Mouse (Mus musculus) heart, postnatal 0 days (tissue): Measurements from ENCODE around the gene Ccnq. TPM values are rescaled to one million over a fixed set of nuclear protein-coding genes. Genes with fewer than 3 reads are reported as not detected.

Source experiments
- ATAC-seq: fragments of 200-750 bp; cut with Nextera tagmentation; 2 replicates; pipeline ENCODE4 v1.8.0; 2017; ENCODE audit warnings: low read depth, moderate number of reproducible peaks, moderate library complexity; ENCODE audit not compliant: insufficient read depth
- DNase-seq: peaks from one replicate; pipeline ENCODE4 v3.0.0-alpha.2; 2016; ENCODE audit warnings: low spot score
- H3K27ac ChIP-seq: fragments of 300-500 bp; sonication (generic); 2 replicates; pipeline ENCODE4 v1.5.1; 2014; ENCODE audit warnings: low read depth, mild to moderate bottlenecking
- H3K27me3 ChIP-seq: fragments of 300-500 bp; sonication (generic); 2 replicates; pipeline ENCODE4 v1.6.1; 2014; ENCODE audit warnings: low read length, mixed read lengths; ENCODE audit not compliant: control insufficient read depth, insufficient read depth
- H3K36me3 ChIP-seq: fragments of 300-500 bp; sonication (generic); replicated peaks from 2 replicates; pipeline ENCODE4 v1.6.1; 2014; ENCODE audit warnings: low read length, mixed read lengths; ENCODE audit not compliant: control insufficient read depth, insufficient read depth
- H3K4me1 ChIP-seq: fragments of 300-500 bp; sonication (generic); 2 replicates; pipeline ENCODE4 v1.6.1; 2014; ENCODE audit warnings: antibody characterized with exemption; ENCODE audit not compliant: control insufficient read depth, insufficient read depth
- H3K4me2 ChIP-seq: fragments of 300-500 bp; sonication (generic); 2 replicates; pipeline ENCODE4 v1.6.1; 2014; ENCODE audit warnings: low read depth, mild to moderate bottlenecking, low read length, moderate library complexity
- H3K4me3 ChIP-seq: fragments of 300-500 bp; sonication (generic); 2 replicates; pipeline ENCODE4 v1.5.1; 2014; ENCODE audit warnings: low read depth, low read length
- H3K9ac ChIP-seq: fragments of 300-500 bp; sonication (generic); replicated peaks from 2 replicates; pipeline ENCODE4 v1.6.1; 2014; ENCODE audit warnings: low read depth, low read length, mixed read lengths
- H3K9me3 ChIP-seq: fragments of 300-500 bp; sonication (generic); replicated peaks from 2 replicates; pipeline ENCODE4 v1.6.1; 2016; ENCODE audit warnings: low read length; ENCODE audit not compliant: control insufficient read depth
- CTCF ChIP-seq: IDR thresholded peaks from 2 replicates; pipeline ENCODE4 v1.5.1; 2016; ENCODE audit warnings: antibody characterized with exemption, control low read depth, low read depth
- EP300 ChIP-seq: IDR thresholded peaks from 2 replicates; pipeline ENCODE4 v1.6.1; 2016; ENCODE audit warnings: antibody characterized with exemption, low read depth
- WGBS: fragments of 180-500 bp; shearing (Covaris S2); extraction: QIAGEN DNeasy Blood & Tissue Kit; methylation state at CpG from one replicate; pipeline ENCODE4 v1.1.7; 2014; 5-methylcytosine and 5-hydroxymethylcytosine counted together
- polyA plus RNA-seq: library from polyadenylated mRNA; unstranded; fragments of >200 nt; fragmentation: Nextera tagmentation; extraction: Ambion mirVana; gene quantifications from 2 replicates; pipeline ENCODE4 v1.2.1, GENCODE M21; 2015
- total RNA-seq: library from RNA; depleted of rRNA; stranded (reverse); fragments of >200 nt; gene quantifications from 2 replicates; pipeline ENCODE4 v1.2.3, GENCODE M21; 2014; ENCODE audit warnings: low replicate concordance

Gene Ccnq
- total and polyA plus RNA-seq, 2 experiments from 2014 or later = 32.3 to 43.9 TPM

GRCm38 (mm10) chr11:78792055-78792454, 40.5 kb upstream of the Ccnq start:
- DNase-seq (no peak), ATAC-seq (no peak)
- H3K4me3 ChIP-seq = no peak overlapping the region
- H3K27ac ChIP-seq = peak overlapping the region; percentile 72
- H3K4me2 ChIP-seq = no peak overlapping the region
- H3K9me3 ChIP-seq = no peaks in the 10 kb centered on the region
- 83% methylated on average over 5 of the region's 5 CpGs for WGBS
- no peaks in the 10 kb centered on the region for H3K36me3 ChIP-seq
- no peaks in the 10 kb centered on the region for H3K27me3 ChIP-seq
- H3K4me1 ChIP-seq = peaks cover 5% of the 10 kb centered on the region
- no peak overlapping the region for H3K9ac ChIP-seq
- TF ChIP-seq EP300 (no peak), CTCF (no peak)

- no peak overlapping the region for H3K9ac ChIP-seq
- peak; percentile 55 for DNase-seq
- peak overlapping the region; percentile 72 for H3K27ac ChIP-seq
- H3K4me1 ChIP-seq = peaks cover 5% of the 10 kb centered on the region
- 15% methylated on average over 4 of the region's 4 CpGs for WGBS
- TF ChIP-seq CTCF (no peak), EP300 (no peak)
- peak; percentile 82 for ATAC-seq
- H3K27me3 ChIP-seq = no peaks in the 10 kb centered on the region
- no peak overlapping the region for H3K4me3 ChIP-seq
- no peaks in the 10 kb centered on the region for H3K9me3 ChIP-seq
- no peak overlapping the region for H3K4me2 ChIP-seq
- no peaks in the 10 kb centered on the region for H3K36me3 ChIP-seq
Observed at GRCm38 (mm10) chr11:78791582-78791981, 40.1 kb upstream of the Ccnq start.

GRCm38 (mm10) chr11:78789370-78790060, 38.0 kb upstream of the Ccnq start:
- H3K27me3 ChIP-seq = no peaks in the 10 kb centered on the region
- DNase-seq (no peak), ATAC-seq (no peak)
- H3K36me3 ChIP-seq = no peaks in the 10 kb centered on the region
- H3K27ac ChIP-seq = no peak overlapping the region
- no peak overlapping the region for H3K4me3 ChIP-seq
- H3K4me1 ChIP-seq = peaks cover 5% of the 10 kb centered on the region
- no peaks in the 10 kb centered on the region for H3K9me3 ChIP-seq
- no peak overlapping the region for H3K4me2 ChIP-seq
- no peak overlapping the region for H3K9ac ChIP-seq
- 82% methylated on average over 11 of the region's 11 CpGs for WGBS
- TF ChIP-seq CTCF (no peak), EP300 (no peak)

GRCm38 (mm10) chr11:78786013-78786431, 34.5 kb upstream of the Ccnq start:
- Histone ChIP-seq H3K36me3 (no peaks in the 10 kb centered on the region), H3K9me3 (no peaks in the 10 kb centered on the region), H3K27ac (no peak overlapping the region), H3K4me1 (peaks cover 6% of the 10 kb centered on the region; the same call in 1 of the 2 replicates), H3K4me2 (no peak overlapping the region), H3K4me3 (no peak overlapping the region), H3K27me3 (no peaks in the 10 kb centered on the region), H3K9ac (no peak overlapping the region)
- TF ChIP-seq EP300 = no peak
- no peak for TF ChIP-seq CTCF
- 19% methylated on average over 7 of the region's 7 CpGs for WGBS
- no peak for ATAC-seq
- DNase-seq = no peak

GRCm38 (mm10) chr11:78782791-78783347, 31.3 kb upstream of the Ccnq start:
- Histone ChIP-seq H3K4me3 (no peak overlapping the region), H3K9me3 (no peaks in the 10 kb centered on the region), H3K27me3 (no peaks in the 10 kb centered on the region), H3K4me1 (0 out of 2 replicates have a peak, but pooled peaks cover 6% of the 10 kb centered on the region), H3K36me3 (no peaks in the 10 kb centered on the region), H3K4me2 (no peak overlapping the region), H3K9ac (no peak overlapping the region), H3K27ac (no peak overlapping the region)
- ATAC-seq (no peak), DNase-seq (no peak)
- WGBS = 73% methylated on average over 9 of the region's 9 CpGs
- TF ChIP-seq EP300 (no peak), CTCF (no peak)
